Mouse (Mus musculus): Measurements from ENCODE around the gene Slc11a1.

- TF ChIP-seq CTCF (IDR thresholded peaks at IDR 0.05; ENCODE audit: insufficient read depth, low read depth, low read length), result no peak
- no peak for TF ChIP-seq POLR2A (IDR thresholded peaks at IDR 0.05; ENCODE audit: insufficient read depth, low read depth, low read length)
Observed at GRCm38 (mm10) chr1:74373372-74373771, 1.6 kb upstream of the Slc11a1 start.
